Mouse (Mus musculus) testis, adult 2 months (tissue): Measurements from ENCODE around the gene Oas1d. TPM values are rescaled to one million over a fixed set of nuclear protein-coding genes. Genes with fewer than 3 reads are reported as not detected.

Source experiments
- H3K27ac ChIP-seq: fragments of 200-500 bp; 2 replicates; pipeline ENCODE4 v1.5.1; 2012; ENCODE audit warnings: low read depth, low read length; ENCODE audit not compliant: control insufficient read depth, insufficient read depth
- H3K27me3 ChIP-seq: fragments of 200-500 bp; 2 replicates; pipeline ENCODE4 v1.6.1; 2012; ENCODE audit warnings: mild to moderate bottlenecking, low read length, moderate library complexity; ENCODE audit not compliant: control insufficient read depth, insufficient read depth
- H3K36me3 ChIP-seq: fragments of 200-500 bp; 2 replicates; pipeline ENCODE4 v1.6.1; 2012; ENCODE audit warnings: mild to moderate bottlenecking, low read length; ENCODE audit not compliant: control insufficient read depth, insufficient read depth
- H3K4me1 ChIP-seq: fragments of 200-500 bp; 2 replicates; pipeline ENCODE4 v1.6.1; 2012; ENCODE audit warnings: low read length; ENCODE audit not compliant: control insufficient read depth, insufficient read depth
- H3K4me3 ChIP-seq: fragments of 200-500 bp; 2 replicates; pipeline ENCODE4 v1.5.1; 2012; ENCODE audit warnings: low read depth, mild to moderate bottlenecking, low read length, moderate library complexity, mixed read lengths; ENCODE audit not compliant: control insufficient read depth
- CTCF ChIP-seq: fragments of 200-500 bp; IDR thresholded peaks from 2 replicates; pipeline ENCODE4 v1.5.1; 2012; ENCODE audit warnings: low read depth, mild to moderate bottlenecking, inconsistent platforms, low read length, moderate library complexity; ENCODE audit not compliant: control insufficient read depth, insufficient read depth, insufficient replicate concordance
- POLR2A ChIP-seq: fragments of 200-500 bp; IDR thresholded peaks from 2 replicates; pipeline ENCODE4 v1.6.1; 2012; ENCODE audit warnings: low read depth, mild to moderate bottlenecking, inconsistent platforms, low read length, moderate library complexity; ENCODE audit not compliant: control insufficient read depth
- polyA plus RNA-seq: library from polyadenylated mRNA; depleted of rRNA; stranded (reverse); fragments of >200 nt; gene quantifications from 2 replicates; pipeline ENCODE4 v1.2.3, GENCODE M21; 2012; rRNA removed

Oas1d gene
- polyA plus RNA-seq, 1 experiment, result not detected

DNA sequence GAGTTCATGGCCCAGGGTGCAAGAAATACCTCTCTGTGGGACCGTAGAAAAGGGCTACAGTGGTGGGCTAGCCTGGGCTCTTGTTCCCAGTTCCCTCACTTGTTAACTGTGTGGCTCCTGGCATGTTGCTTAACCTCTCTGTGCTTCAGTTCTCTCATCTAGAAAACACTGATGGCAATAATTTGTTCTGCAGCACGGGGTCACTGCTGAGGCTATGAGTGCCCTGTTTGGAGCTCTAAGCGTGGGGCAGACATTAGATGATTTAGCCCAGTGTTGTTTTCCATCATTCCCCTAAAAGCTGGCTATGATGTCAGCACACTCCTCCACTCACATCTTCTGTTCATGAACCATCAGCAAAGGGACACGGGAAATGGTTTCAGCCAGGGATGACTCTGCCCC lies 53.8 kb downstream of the Oas1d start:
- no peaks in the 10 kb centered on the region for H3K27me3 ChIP-seq
- no peaks in the 10 kb centered on the region for H3K4me1 ChIP-seq
- no peaks in the 10 kb centered on the region for H3K36me3 ChIP-seq
- TF ChIP-seq POLR2A (no peak), CTCF (no peak)
- no peak overlapping the region for H3K27ac ChIP-seq
- H3K4me3 ChIP-seq, result no peak overlapping the region

DNA sequence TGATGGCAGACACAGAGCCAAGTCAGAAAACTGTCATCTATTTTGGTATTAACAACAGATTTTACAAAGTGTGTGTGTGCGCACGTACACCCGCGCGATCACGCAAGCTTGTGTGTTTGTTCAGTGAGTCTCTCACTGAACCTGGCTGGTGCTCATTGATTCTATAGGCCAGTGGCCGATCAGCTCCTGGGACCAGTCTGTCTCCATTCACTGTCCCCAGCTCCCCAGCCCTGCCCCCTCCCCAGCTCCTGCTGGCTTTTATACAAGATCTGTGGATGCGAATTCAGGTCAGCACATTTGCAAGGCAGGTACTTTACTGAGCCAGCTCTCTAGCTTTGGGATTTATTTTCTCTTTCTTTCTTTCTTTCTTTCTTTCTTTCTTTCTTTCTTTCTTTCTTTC lies 54.5 kb downstream of the Oas1d start:
- TF ChIP-seq CTCF (no peak), POLR2A (no peak)
- no peak overlapping the region for H3K4me3 ChIP-seq

DNA sequence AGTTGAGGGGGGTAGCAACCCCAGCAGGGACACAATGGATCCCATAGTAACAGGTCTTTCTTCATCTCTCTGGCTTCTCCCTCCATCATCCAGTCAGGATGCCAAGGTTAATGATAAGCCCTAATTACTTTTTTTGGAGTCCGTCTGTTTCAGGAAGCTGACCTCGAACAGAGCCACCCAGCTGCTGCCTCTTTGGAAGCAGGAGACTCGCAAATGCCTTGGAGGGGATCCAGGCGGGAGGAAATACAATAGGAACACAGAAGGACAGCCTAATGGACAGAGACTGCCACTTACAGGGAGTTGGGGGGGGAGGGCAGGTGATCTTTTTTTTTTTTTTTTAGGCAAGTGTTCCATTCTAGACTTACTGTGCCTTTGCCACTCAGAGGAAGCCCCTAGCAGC lies 55.4 kb downstream of the Oas1d start:
- TF ChIP-seq POLR2A (no peak), CTCF (no peak)
- no peaks in the 10 kb centered on the region for H3K27me3 ChIP-seq
- H3K27ac ChIP-seq, result no peak overlapping the region
- H3K4me3 ChIP-seq, result no peak overlapping the region
- no peaks in the 10 kb centered on the region; the same call in 1 of the 2 replicates for H3K4me1 ChIP-seq
- no peaks in the 10 kb centered on the region for H3K36me3 ChIP-seq

More for the DNA sequence above, 54.5 kb downstream of the Oas1d start:
- no peak overlapping the region for H3K27ac ChIP-seq
- no peaks in the 10 kb centered on the region for H3K27me3 ChIP-seq
- no peaks in the 10 kb centered on the region for H3K36me3 ChIP-seq
- no peaks in the 10 kb centered on the region; the same call in 1 of the 2 replicates for H3K4me1 ChIP-seq

Other genes with a start within 250 kb of the Oas1d start
- 38.6 and 46.0 TPM in 2 replicates for gene Dtx1, start 202.6 kb upstream of the Oas1d start, polyA plus RNA-seq
- 0.23 and 0.36 TPM in 2 replicates for gene Oas2, start 164.7 kb upstream of the Oas1d start, polyA plus RNA-seq
- 0.05 and 0.07 TPM in 2 replicates for gene Oas3, start 136.9 kb upstream of the Oas1d start, polyA plus RNA-seq
- gene Oas1e, start 119.0 kb upstream of the Oas1d start, polyA plus RNA-seq, result 0.07 TPM in 1 of 2 replicates, not detected in the other
- 0.09 and 0.32 TPM in 2 replicates for gene Oas1c, start 102.0 kb upstream of the Oas1d start, polyA plus RNA-seq
- not detected in 2 replicates for gene Oas1f, start 67.2 kb upstream of the Oas1d start, polyA plus RNA-seq
- 0.06 TPM in 1 of 2 replicates, not detected in the other for gene Oas1h, start 53.1 kb upstream of the Oas1d start, polyA plus RNA-seq
- gene Oas1g, start 26.9 kb upstream of the Oas1d start, polyA plus RNA-seq, result 0.24 TPM in 1 of 2 replicates, not detected in the other
- gene Oas1a, start 7.0 kb upstream of the Oas1d start, polyA plus RNA-seq, result 0.27 and 0.42 TPM in 2 replicates
- 1.3 and 1.8 TPM in 2 replicates for gene Rph3a, start 95.6 kb downstream of the Oas1d start, polyA plus RNA-seq